Mouse (Mus musculus): ENCODE measurements around the gene Irf2. TPM values are rescaled to one million over a fixed set of nuclear protein-coding genes. Genes with fewer than 3 reads are reported as not detected.

Gene Irf2
- polyA plus RNA-seq, 1 experiment from 2014 or later, result 9.2 TPM

DNA sequence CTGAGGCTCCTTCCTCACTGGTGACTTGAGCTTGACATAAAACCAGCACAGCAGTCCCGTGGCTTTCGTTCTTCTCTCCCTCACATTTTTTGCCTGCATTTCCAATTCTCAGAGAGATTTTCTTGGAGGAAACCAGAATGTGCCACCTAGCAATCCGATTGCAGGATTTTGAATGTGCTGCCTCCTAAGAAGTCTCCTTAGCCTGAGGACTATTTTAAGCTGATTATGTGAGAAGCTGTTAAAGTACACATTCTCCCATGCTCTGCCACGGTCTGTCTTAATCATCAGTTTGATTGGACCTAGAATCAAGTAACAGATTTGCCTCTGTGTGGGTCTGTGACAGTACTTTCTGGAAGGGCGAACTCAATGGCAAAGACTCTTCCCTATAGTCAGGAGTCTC is 123.0 kb downstream of the Irf2 start:
- WGBS, result 86% methylated on average over 5 of the region's 5 CpGs
- no peaks in the 10 kb centered on the region for H3K36me3 ChIP-seq (ENCODE audit: control insufficient read depth, insufficient read depth, low read length)

GRCm38 (mm10) chr8:46865428-46865827 is 125.9 kb downstream of the Irf2 start:
- WGBS, result 79% methylated on average over 1 of the region's 1 CpGs
- H3K9me3 ChIP-seq (ENCODE audit: control insufficient read depth, low read length), result no peaks in the 10 kb centered on the region
- no peak overlapping the region for H3K4me2 ChIP-seq
- no peaks in the 10 kb centered on the region for H3K4me1 ChIP-seq (ENCODE audit: control insufficient read depth, insufficient read depth, low read length)
- DNase-seq (ENCODE audit: low spot score, missing footprints) (no peak), ATAC-seq (ENCODE audit: low FRiP score) (no peak)
- H3K4me3 ChIP-seq (ENCODE audit: low read depth, low read length), result no peak overlapping the region
- H3K9ac ChIP-seq (ENCODE audit: low read length), result no peak overlapping the region
- H3K27me3 ChIP-seq (ENCODE audit: control insufficient read depth, insufficient read depth, low read length), result no peaks in the 10 kb centered on the region
- no peak overlapping the region for H3K27ac ChIP-seq (ENCODE audit: low read depth, low read length)
- H3K36me3 ChIP-seq (ENCODE audit: control insufficient read depth, insufficient read depth, low read length), result no peaks in the 10 kb centered on the region

More for the DNA sequence above, 123.0 kb downstream of the Irf2 start:
- H3K4me3 ChIP-seq (ENCODE audit: low read depth, low read length), result no peak overlapping the region
- no peaks in the 10 kb centered on the region for H3K9me3 ChIP-seq (ENCODE audit: control insufficient read depth, low read length)
- H3K27me3 ChIP-seq (ENCODE audit: control insufficient read depth, insufficient read depth, low read length), result no peaks in the 10 kb centered on the region
- ATAC-seq (ENCODE audit: low FRiP score), result no peak
- H3K4me1 ChIP-seq (ENCODE audit: control insufficient read depth, insufficient read depth, low read length), result no peaks in the 10 kb centered on the region
- no peak overlapping the region for H3K27ac ChIP-seq (ENCODE audit: low read depth, low read length)
- no peak for DNase-seq (ENCODE audit: low spot score, missing footprints)
- H3K4me2 ChIP-seq, result no peak overlapping the region
- H3K9ac ChIP-seq (ENCODE audit: low read length), result no peak overlapping the region

- WGBS, result 61% methylated on average over 4 of the region's 4 CpGs
- H3K9me3 ChIP-seq (ENCODE audit: control insufficient read depth, low read length), result no peaks in the 10 kb centered on the region
- H3K9ac ChIP-seq (ENCODE audit: low read length), result no peak overlapping the region
- no peak overlapping the region for H3K27ac ChIP-seq (ENCODE audit: low read depth, low read length)
- no peaks in the 10 kb centered on the region for H3K27me3 ChIP-seq (ENCODE audit: control insufficient read depth, insufficient read depth, low read length)
- no peak for ATAC-seq (ENCODE audit: low FRiP score)
- no peaks in the 10 kb centered on the region for H3K4me1 ChIP-seq (ENCODE audit: control insufficient read depth, insufficient read depth, low read length)
- no peak overlapping the region for H3K4me3 ChIP-seq (ENCODE audit: low read depth, low read length)
- no peak overlapping the region for H3K4me2 ChIP-seq
- no peaks in the 10 kb centered on the region for H3K36me3 ChIP-seq (ENCODE audit: control insufficient read depth, insufficient read depth, low read length)
- no peak for DNase-seq (ENCODE audit: low spot score, missing footprints)
These were observed 127.9 kb downstream of the Irf2 start for GRCm38 (mm10) chr8:46867440-46867839.

GRCm38 (mm10) chr8:46868346-46869065 is 129.0 kb downstream of the Irf2 start:
- Histone ChIP-seq H3K4me1 (ENCODE audit: control insufficient read depth, insufficient read depth, low read length) (no peaks in the 10 kb centered on the region), H3K9me3 (ENCODE audit: control insufficient read depth, low read length) (no peaks in the 10 kb centered on the region), H3K27me3 (ENCODE audit: control insufficient read depth, insufficient read depth, low read length) (no peaks in the 10 kb centered on the region), H3K4me2 (no peak overlapping the region), H3K4me3 (ENCODE audit: low read depth, low read length) (no peak overlapping the region), H3K36me3 (ENCODE audit: control insufficient read depth, insufficient read depth, low read length) (no peaks in the 10 kb centered on the region), H3K27ac (ENCODE audit: low read depth, low read length) (no peak overlapping the region), H3K9ac (ENCODE audit: low read length) (no peak overlapping the region)
- no peak for ATAC-seq (ENCODE audit: low FRiP score)
- WGBS, result 73% methylated on average over 8 of the region's 8 CpGs
- no peak for DNase-seq (ENCODE audit: low spot score, missing footprints)

GRCm38 (mm10) chr8:46869521-46869925 is 130.0 kb downstream of the Irf2 start:
- H3K27ac ChIP-seq (ENCODE audit: low read depth, low read length), result no peak overlapping the region
- no peaks in the 10 kb centered on the region for H3K36me3 ChIP-seq (ENCODE audit: control insufficient read depth, insufficient read depth, low read length)
- no peak overlapping the region for H3K4me2 ChIP-seq
- no peak for ATAC-seq (ENCODE audit: low FRiP score)
- no peaks in the 10 kb centered on the region for H3K4me1 ChIP-seq (ENCODE audit: control insufficient read depth, insufficient read depth, low read length)
- no peaks in the 10 kb centered on the region for H3K9me3 ChIP-seq (ENCODE audit: control insufficient read depth, low read length)
- no peak overlapping the region for H3K4me3 ChIP-seq (ENCODE audit: low read depth, low read length)
- no peak overlapping the region for H3K9ac ChIP-seq (ENCODE audit: low read length)
- no peaks in the 10 kb centered on the region for H3K27me3 ChIP-seq (ENCODE audit: control insufficient read depth, insufficient read depth, low read length)
- 89% methylated on average over 6 of the region's 6 CpGs for WGBS
- DNase-seq (ENCODE audit: low spot score, missing footprints), result no peak

DNA sequence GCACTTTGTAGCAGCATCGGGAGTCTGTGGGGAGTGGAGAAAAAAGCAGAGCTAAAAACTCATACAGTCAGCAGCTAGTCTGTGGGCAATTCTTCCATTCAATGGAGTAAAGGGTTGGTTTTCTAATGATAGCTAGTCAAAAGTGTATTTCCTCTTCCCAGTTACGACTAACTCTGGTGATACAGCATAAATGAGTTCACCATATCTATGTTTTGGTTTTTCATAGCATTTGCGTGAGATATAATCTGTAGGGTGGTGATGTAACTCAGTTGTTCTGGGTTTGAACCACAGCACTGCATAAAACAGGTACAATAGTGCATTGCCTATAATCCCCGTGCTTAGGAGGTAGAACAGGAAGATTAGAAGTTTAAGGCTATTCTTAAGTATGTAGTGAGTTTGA is 131.6 kb downstream of the Irf2 start:
- Histone ChIP-seq H3K27ac (ENCODE audit: low read depth, low read length) (no peak overlapping the region), H3K9ac (ENCODE audit: low read length) (no peak overlapping the region), H3K36me3 (ENCODE audit: control insufficient read depth, insufficient read depth, low read length) (no peaks in the 10 kb centered on the region), H3K4me1 (ENCODE audit: control insufficient read depth, insufficient read depth, low read length) (no peaks in the 10 kb centered on the region), H3K4me3 (ENCODE audit: low read depth, low read length) (no peak overlapping the region), H3K4me2 (no peak overlapping the region), H3K9me3 (ENCODE audit: control insufficient read depth, low read length) (no peaks in the 10 kb centered on the region), H3K27me3 (ENCODE audit: control insufficient read depth, insufficient read depth, low read length) (no peaks in the 10 kb centered on the region)
- DNase-seq (ENCODE audit: low spot score, missing footprints) (no peak), ATAC-seq (ENCODE audit: low FRiP score) (no peak)
- WGBS, result 89% methylated on average over 4 of the region's 4 CpGs

- ATAC-seq (ENCODE audit: low FRiP score) (no peak), DNase-seq (ENCODE audit: low spot score, missing footprints) (no peak)
- no peaks in the 10 kb centered on the region for H3K27me3 ChIP-seq (ENCODE audit: control insufficient read depth, insufficient read depth, low read length)
- H3K9me3 ChIP-seq (ENCODE audit: control insufficient read depth, low read length), result no peaks in the 10 kb centered on the region
- WGBS, result 69% methylated on average over 2 of the region's 2 CpGs
- H3K27ac ChIP-seq (ENCODE audit: low read depth, low read length), result no peak overlapping the region
- H3K4me2 ChIP-seq, result no peak overlapping the region
- no peak overlapping the region for H3K4me3 ChIP-seq (ENCODE audit: low read depth, low read length)
- H3K4me1 ChIP-seq (ENCODE audit: control insufficient read depth, insufficient read depth, low read length), result no peaks in the 10 kb centered on the region
- H3K36me3 ChIP-seq (ENCODE audit: control insufficient read depth, insufficient read depth, low read length), result no peaks in the 10 kb centered on the region
- H3K9ac ChIP-seq (ENCODE audit: low read length), result no peak overlapping the region
These were observed 136.2 kb downstream of the Irf2 start for GRCm38 (mm10) chr8:46875615-46876293.

GRCm38 (mm10) chr8:46881348-46881747 is 141.8 kb downstream of the Irf2 start:
- no peak overlapping the region for H3K4me3 ChIP-seq (ENCODE audit: low read depth, low read length)
- 81% methylated on average over 6 of the region's 6 CpGs for WGBS

DNA sequence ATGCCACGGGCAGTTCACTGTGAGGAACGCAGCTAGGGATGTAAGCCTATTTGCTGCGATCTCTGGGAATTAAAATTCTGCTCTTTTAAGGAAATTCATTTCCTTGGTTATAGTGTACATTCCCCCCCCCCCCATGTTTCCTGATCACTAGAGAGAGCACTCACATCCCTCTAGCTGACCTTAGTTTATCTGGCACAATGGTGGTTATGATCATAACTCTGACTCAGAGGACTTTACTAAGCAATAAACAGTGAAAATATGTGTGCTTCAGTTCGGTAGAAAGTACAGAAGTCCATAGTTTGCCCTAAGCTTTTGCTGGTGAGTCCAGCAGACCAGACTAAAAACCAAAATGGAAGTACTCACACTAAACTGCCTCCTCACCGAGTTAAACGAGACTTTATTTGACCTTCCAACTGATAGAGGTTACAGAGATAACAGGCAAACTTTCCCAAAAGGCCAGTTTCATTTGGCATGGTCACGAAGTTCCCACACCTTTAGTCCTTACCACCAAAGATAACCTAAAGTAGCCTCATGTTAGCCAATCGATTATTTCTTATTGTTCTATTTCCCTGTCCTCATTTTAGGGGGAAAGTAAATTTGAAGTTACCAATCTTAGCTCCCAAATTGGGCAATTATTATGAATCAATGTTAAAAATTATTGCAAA is 142.4 kb downstream of the Irf2 start:
- no peaks in the 10 kb centered on the region for H3K9me3 ChIP-seq (ENCODE audit: control insufficient read depth, low read length)
- H3K27ac ChIP-seq (ENCODE audit: low read depth, low read length), result no peak overlapping the region
- no peak overlapping the region for H3K4me3 ChIP-seq (ENCODE audit: low read depth, low read length)
- no peaks in the 10 kb centered on the region for H3K36me3 ChIP-seq (ENCODE audit: control insufficient read depth, insufficient read depth, low read length)
- ATAC-seq (ENCODE audit: low FRiP score) (no peak), DNase-seq (ENCODE audit: low spot score, missing footprints) (no peak)
- no peaks in the 10 kb centered on the region; the same call in 1 of the 2 replicates for H3K4me1 ChIP-seq (ENCODE audit: control insufficient read depth, insufficient read depth, low read length)
- WGBS, result 89% methylated on average over 8 of the region's 8 CpGs
- no peak overlapping the region for H3K9ac ChIP-seq (ENCODE audit: low read length)
- H3K4me2 ChIP-seq, result no peak overlapping the region
- no peaks in the 10 kb centered on the region for H3K27me3 ChIP-seq (ENCODE audit: control insufficient read depth, insufficient read depth, low read length)

More at GRCm38 (mm10) chr8:46881348-46881747, 141.8 kb downstream of the Irf2 start:
- Histone ChIP-seq H3K27me3 (ENCODE audit: control insufficient read depth, insufficient read depth, low read length) (no peaks in the 10 kb centered on the region), H3K4me2 (no peak overlapping the region), H3K9ac (ENCODE audit: low read length) (no peak overlapping the region), H3K27ac (ENCODE audit: low read depth, low read length) (no peak overlapping the region), H3K9me3 (ENCODE audit: control insufficient read depth, low read length) (no peaks in the 10 kb centered on the region), H3K36me3 (ENCODE audit: control insufficient read depth, insufficient read depth, low read length) (no peaks in the 10 kb centered on the region), H3K4me1 (ENCODE audit: control insufficient read depth, insufficient read depth, low read length) (no peaks in the 10 kb centered on the region; the same call in 1 of the 2 replicates)
- ATAC-seq (ENCODE audit: low FRiP score) (no peak), DNase-seq (ENCODE audit: low spot score, missing footprints) (no peak)

All from midbrain, embryonic 11.5 days (tissue).